Mouse (Mus musculus): ENCODE data around the gene Olfr492.

Olfr492 gene

DNA sequence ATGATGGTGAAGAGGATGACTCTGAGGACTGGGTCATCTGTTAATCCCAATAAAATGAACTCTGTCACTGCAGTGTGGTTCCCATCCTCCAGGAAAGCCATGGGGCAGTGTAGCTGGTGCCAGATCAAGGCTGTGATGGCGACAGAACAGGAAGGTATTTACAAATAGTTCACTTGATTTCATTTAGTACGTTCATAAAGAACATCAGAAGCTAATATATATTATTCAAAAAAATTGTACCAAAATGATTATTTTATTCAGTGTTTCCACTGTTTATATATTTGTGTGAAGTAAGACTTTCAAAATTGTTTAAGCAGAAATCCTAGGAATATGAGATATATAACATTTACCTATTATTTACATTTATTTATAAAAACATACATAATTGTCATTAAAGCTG lies at the start of gene Olfr492:
Gene Olfr492, minus strand, starts transcription at position 101 of the 400 bp plus-strand sequence.
- in situ Hi-C loops (cut with MboI; ENCODE audit: low pct_unique_long_range_greater_than_20kb in 1 of 2, low sequenced_read_pairs in 2 of 2, unreplicated experiment in 1 of 2), result no loop called here

DNA sequence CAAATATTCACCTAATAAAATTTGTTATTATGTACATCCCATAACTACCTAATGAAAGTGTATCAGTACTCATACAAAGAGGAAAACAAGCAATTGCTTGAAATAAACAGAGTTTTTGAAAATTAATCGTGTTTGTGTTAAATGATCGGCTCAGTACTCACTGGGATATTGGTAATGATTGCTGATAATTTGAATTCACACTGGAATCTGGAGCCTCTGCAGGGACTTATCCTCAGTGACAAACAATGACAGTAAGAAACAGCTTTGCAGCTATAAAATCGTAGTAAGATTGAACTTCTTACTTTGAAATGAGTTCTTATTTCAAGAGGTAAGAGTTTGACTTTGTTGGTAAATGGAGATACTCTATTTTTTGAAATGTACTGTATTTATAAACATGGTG lies 41.6 kb upstream of the Olfr492 start, which contains the start of gene Olfr494:
Gene Olfr494, plus strand, starts transcription at position 301 of the 400 bp plus-strand sequence.
- in situ Hi-C loops (cut with MboI; ENCODE audit: low pct_unique_long_range_greater_than_20kb in 1 of 2, low sequenced_read_pairs in 2 of 2, unreplicated experiment in 1 of 2), result no loop called here

- in situ Hi-C loops (cut with MboI; ENCODE audit: low pct_unique_long_range_greater_than_20kb in 1 of 2, low sequenced_read_pairs in 2 of 2, unreplicated experiment in 1 of 2), result no loop called here
These were observed 23.4 kb upstream of the Olfr492 start, which contains the start of gene Olfr493 for GRCm38 (mm10) chr7:108346879-108347278. Gene Olfr493, minus strand, starts transcription at chr7:108346979.

- in situ Hi-C loops (cut with MboI; ENCODE audit: low pct_unique_long_range_greater_than_20kb in 1 of 2, low sequenced_read_pairs in 2 of 2, unreplicated experiment in 1 of 2), result no loop called here
These were observed 10.3 kb downstream of the Olfr492 start, which contains the start of gene Olfr491 for GRCm38 (mm10) chr7:108313151-108313550. Gene Olfr491, plus strand, starts transcription at chr7:108313451.

GRCm38 (mm10) chr7:108288834-108289233 lies 34.6 kb downstream of the Olfr492 start, which contains the start of gene Olfr490:
Gene Olfr490, minus strand, starts transcription at chr7:108288934.
- in situ Hi-C loops (cut with MboI; ENCODE audit: low pct_unique_long_range_greater_than_20kb in 1 of 2, low sequenced_read_pairs in 2 of 2, unreplicated experiment in 1 of 2), result no loop called here
